Mouse (Mus musculus): ENCODE data around the gene Arntl.

GRCm38 (mm10) chr7:113228498-113228897, 21.2 kb downstream of the Arntl start:
- TF ChIP-seq GATA1 (IDR thresholded peaks at IDR 0.05; ENCODE audit: low read length), result no peak
- no peak for TF ChIP-seq TAL1 (IDR thresholded peaks at IDR 0.05; ENCODE audit: low read length)
